Mouse (Mus musculus) gastrocnemius, postnatal 4 days (tissue): Measurements from ENCODE around the gene Gm3286. TPM values are rescaled to one million over a fixed set of nuclear protein-coding genes. Genes with fewer than 3 reads are reported as not detected.
"Not testable (repeated sequence)": the region's sequence is repeated elsewhere in the genome, so short reads cannot be mapped to it uniquely, and the experiment has no call there.

Experiments
- DNase-seq, 2 experiments: peaks; one replicate each; pipeline ENCODE4 v3.0.0; 2021 to 2022; ENCODE audit warnings: low spot score in 2 of 2, mixed read lengths in 2 of 2
- long read RNA-seq, 2 experiments: library from polyadenylated mRNA; stranded (forward); transcript quantifications; one replicate each; pipeline ENCODE4 v2.0.0; 2021
- total RNA-seq, 2 experiments: library from RNA; stranded (reverse); gene quantifications; 2 replicates each; pipeline ENCODE4 v1.2.3; 2021

Gm3286 gene
- not detected for total RNA-seq
- long read RNA-seq, experiment 1 = 0 reads
- long read RNA-seq, experiment 2 = 0 reads

DNA sequence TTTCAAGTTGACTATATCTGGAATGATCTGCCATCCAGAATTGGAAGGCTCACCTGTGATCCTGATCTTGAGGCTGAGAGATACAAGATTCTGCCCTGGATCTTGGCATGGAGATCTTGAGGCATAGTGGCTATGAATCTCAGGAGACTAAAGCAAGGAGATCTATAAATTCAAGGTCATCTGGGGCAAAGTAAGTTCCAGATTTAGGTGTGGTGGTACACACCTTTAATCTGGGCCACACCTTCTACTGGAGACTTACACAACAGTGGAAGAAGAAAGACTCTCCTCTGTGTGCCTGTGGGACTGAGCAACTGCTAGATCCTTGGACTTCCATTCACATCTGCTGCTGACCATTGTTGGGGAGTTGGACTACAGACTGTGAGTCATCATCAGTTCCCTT is at the start of gene Gm3286:
TSS of gene Gm3286 (plus strand) at position 301 of the 400 bp plus-strand sequence.
- not testable (repeated sequence) for DNase-seq

Other genes with a start within 250 kb of the Gm3286 start
- not detected for gene Gm10424, start 238.0 kb upstream of the Gm3286 start, total RNA-seq
- gene Gm3259, start 204.8 kb upstream of the Gm3286 start, total RNA-seq = not detected
- not detected for gene D5Ertd577e, start 54.0 kb upstream of the Gm3286 start, total RNA-seq
- gene Gm7971, start 84.1 kb downstream of the Gm3286 start, total RNA-seq = not detected
- gene Gm7978, start 225.4 kb downstream of the Gm3286 start, total RNA-seq = not detected
- not detected for gene Gm7982, start 231.3 kb downstream of the Gm3286 start, total RNA-seq